Mouse (Mus musculus): Measurements from ENCODE around the gene 4933411K16Rik. TPM values are rescaled to one million over a fixed set of nuclear protein-coding genes. Genes with fewer than 3 reads are reported as not detected.

Gene 4933411K16Rik
- not detected in 2 replicates for total RNA-seq (2014; fragmentation: Nextera tagmentation)
- not detected in 2 replicates for total RNA-seq (2017)

- no peak for ATAC-seq (replicated peaks; ENCODE audit: poor library complexity, severe bottlenecking)
Measured at GRCm38 (mm10) chr19:42051948-42052347, at the start of gene 4933411K16Rik. 4933411K16Rik (plus strand) TSS chr19:42052248.

DNA sequence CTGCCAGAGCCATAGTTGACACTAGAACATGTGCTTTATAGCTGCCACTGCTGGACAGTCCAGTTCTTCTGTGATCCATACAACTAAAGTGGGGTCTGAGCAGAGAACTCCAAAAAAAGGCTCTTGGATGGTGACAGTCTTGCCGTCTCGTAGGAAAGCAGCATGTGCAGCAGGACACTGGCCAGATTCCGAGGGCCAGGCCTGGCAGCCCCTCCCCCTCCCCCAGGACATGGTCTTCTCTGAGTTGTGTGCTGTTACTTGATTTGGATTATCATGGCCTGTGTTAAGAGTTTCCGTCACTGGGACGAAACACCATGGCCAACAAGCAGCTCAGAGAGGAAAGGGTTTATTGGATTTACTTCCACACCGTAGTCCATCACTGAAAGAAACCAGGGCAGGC, 47.8 kb upstream of the 4933411K16Rik start:
- no peak for ATAC-seq (replicated peaks; ENCODE audit: poor library complexity, severe bottlenecking)

DNA sequence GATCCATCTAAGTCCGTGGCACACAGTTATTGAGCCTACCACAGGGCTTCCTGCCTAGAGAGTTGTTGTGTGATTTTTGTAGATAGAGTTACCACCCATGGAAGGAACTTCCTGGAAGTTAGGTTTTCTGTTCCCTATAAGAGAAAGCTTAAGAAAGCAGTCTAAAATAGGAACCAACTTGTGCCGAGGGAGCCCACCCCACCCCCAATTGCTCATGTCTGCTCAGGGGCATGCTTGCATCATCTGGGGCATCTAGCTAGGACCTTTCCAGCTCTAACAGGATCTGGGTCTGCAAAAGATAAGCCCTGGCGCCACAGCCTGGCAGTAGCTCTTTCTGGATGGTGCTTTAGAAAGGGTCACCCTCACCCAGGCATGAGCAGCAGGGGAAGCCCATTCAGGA, 46.4 kb upstream of the 4933411K16Rik start:
- peak; percentile 80 for ATAC-seq (replicated peaks; ENCODE audit: poor library complexity, severe bottlenecking)

DNA sequence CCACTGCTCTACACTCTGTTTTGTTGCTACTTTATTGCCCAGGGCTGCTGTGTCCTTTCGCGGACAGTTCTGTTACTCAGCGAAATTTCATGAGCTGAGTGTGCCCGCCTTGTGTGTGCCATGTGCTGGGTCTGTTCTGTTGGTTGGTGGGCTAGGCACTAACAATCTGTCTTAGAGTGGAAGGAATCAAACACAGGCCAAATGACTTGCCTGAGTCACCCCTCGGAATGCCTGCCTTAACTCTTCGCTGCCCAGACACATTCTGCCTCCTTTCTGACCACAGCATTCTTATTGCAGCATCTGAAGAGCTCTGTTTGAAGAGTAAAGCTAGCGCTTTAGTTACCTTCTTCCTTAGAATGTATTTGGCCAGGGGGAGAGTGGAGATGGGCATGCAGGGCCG, 45.5 kb upstream of the 4933411K16Rik start:
- ATAC-seq (replicated peaks; ENCODE audit: poor library complexity, severe bottlenecking), result no peak

GRCm38 (mm10) chr19:42008586-42008985, 43.5 kb upstream of the 4933411K16Rik start:
- no peak for ATAC-seq (replicated peaks; ENCODE audit: poor library complexity, severe bottlenecking)

DNA sequence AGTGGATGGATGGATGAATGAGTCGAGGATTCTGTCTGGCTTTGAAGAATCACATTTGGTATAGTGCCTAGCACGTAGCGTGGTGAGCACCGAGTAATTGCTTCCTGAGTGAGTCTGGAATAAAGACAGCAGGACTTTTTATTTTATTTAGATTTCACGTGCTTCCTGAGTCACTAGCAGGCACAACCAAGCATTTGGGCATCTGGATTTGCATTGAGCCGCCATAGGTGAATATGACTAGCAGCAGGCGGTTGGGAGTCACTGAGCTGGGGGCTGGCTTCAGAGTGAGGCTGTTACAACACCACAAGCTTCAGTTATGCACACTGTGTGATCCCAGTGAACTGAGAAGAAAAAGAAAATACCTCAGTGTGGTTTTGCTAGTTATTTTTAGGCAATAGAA, 43.0 kb upstream of the 4933411K16Rik start:
- 0 out of 2 replicates have a peak, but pooled peaks have one; percentile 29 for ATAC-seq (replicated peaks; ENCODE audit: poor library complexity, severe bottlenecking)

DNA sequence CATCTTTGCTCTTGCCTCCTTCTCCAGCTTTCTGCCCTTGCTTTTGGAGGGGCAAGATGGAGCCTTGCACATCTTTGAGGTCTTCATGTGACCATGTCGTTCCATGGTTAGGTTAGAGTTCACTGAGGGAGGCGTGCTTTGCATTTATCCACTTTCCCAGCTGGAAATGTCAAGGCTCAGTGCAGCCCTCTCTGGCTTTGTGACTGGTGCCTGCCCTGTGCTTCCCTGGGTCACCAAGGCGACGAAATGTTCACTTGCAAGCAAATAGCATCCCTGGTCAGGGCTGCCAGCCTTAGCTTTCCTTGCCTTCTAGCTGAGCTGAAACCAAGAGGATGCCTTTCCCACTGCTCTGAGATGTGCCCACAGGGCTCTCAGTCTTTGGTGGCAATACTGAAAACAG, 41.6 kb upstream of the 4933411K16Rik start:
- no peak for ATAC-seq (replicated peaks; ENCODE audit: poor library complexity, severe bottlenecking)

GRCm38 (mm10) chr19:42011123-42011522, 40.9 kb upstream of the 4933411K16Rik start:
- ATAC-seq (replicated peaks; ENCODE audit: poor library complexity, severe bottlenecking), result no peak

DNA sequence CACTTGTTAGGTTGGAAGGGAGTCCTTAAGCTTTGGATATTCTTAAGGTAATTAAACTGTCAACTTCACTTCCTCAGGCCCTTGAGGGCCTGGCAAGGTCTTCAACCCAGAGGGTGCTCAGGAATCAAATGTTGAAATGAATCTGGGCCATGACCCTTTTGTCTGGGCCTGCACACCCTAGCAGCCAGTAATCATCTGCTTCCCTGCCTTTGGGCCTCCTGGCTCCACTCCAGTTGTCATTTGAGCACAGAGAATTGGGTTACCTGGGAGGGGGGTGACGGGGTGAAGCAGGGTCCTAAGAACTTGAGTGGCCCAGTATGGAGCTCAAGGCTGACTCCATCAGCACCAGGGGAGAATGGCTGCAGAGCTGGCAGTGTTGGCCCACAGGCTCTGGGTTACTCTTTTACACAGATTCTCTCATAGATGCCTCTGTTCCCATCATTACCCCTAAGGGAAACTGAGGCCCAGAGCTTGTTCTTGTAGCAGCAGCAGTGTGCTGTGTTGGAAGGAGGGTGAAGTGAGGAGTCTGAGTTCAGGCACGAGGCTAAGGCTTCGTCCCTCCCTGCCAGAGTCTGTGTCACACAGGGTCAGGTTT, 37.7 kb upstream of the 4933411K16Rik start:
- ATAC-seq (replicated peaks; ENCODE audit: poor library complexity, severe bottlenecking), result no peak

GRCm38 (mm10) chr19:42015001-42015400, 37.0 kb upstream of the 4933411K16Rik start:
- no peak for ATAC-seq (replicated peaks; ENCODE audit: poor library complexity, severe bottlenecking)

- no peak for ATAC-seq (replicated peaks; ENCODE audit: poor library complexity, severe bottlenecking)
Measured at GRCm38 (mm10) chr19:42016251-42016650, 35.8 kb upstream of the 4933411K16Rik start.

- ATAC-seq (replicated peaks; ENCODE audit: poor library complexity, severe bottlenecking), result no peak
Measured at GRCm38 (mm10) chr19:42016840-42017239, 35.2 kb upstream of the 4933411K16Rik start.

DNA sequence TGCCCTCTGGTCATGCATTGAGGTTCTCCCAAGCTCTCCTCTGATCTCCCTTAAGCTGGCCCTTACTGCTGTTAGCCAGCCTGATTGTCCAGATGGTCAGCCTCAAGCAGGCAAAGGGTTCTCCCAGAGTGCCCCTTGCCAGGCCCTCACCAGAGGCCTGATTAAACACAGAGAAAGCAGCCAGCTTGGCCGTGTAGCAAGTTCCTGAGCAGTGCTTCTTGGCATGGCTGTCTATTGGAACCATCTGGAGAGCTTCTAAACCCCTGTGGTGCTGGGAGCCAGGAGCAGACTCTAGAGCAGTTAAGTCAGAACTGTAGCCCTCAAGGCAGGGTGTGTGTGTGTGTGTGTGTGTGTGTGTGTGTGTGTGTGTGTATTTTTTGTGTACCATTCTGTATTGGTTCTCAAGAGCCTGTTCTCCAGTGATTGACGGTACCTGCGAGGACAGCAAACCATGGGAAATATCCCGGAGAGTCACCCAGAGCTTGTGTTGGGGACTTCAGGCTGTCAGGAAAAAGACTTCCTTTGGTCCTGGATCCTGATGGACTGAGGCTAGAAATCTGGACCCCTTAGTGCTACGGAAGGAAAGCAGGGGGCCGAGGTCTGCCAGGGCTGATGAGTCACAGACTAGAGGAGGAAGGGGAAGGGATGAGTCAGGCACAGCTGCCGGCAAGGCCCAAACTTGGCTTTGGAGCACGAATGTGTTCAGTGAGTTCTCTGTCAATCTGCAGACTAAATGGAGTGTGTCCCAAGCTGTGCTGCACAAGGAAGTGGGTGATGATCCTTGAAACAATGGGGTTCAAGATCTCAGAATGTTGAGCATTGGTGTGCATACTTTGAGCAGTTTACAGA, 34.4 kb upstream of the 4933411K16Rik start:
- ATAC-seq (replicated peaks; ENCODE audit: poor library complexity, severe bottlenecking), result peak; percentile 71

DNA sequence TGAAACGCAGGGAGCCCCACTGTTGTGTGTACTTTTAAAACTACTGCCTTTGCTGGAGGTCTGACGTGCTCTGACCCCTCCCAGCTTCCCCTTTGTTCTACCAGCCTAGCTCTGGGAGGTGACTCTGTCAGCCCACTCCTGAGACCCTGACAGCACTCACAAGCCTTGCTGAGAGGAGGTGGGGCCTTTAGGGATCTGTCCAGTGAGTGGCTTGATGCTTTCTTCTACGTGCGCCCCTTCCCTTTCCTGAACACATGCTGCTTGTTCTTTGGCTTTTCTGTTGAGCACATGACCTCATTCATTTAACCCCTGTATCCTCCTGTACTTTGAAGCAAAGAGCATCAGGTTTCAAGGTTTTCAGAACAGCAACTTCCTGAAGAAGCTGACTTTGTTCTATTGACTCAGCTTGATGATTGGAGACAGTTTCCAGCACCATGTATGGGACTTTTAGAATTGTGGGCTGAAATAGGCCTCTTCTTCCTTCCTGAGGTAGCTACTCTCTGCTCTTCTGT, 33.0 kb upstream of the 4933411K16Rik start:
- ATAC-seq (replicated peaks; ENCODE audit: poor library complexity, severe bottlenecking), result peak; percentile 75

DNA sequence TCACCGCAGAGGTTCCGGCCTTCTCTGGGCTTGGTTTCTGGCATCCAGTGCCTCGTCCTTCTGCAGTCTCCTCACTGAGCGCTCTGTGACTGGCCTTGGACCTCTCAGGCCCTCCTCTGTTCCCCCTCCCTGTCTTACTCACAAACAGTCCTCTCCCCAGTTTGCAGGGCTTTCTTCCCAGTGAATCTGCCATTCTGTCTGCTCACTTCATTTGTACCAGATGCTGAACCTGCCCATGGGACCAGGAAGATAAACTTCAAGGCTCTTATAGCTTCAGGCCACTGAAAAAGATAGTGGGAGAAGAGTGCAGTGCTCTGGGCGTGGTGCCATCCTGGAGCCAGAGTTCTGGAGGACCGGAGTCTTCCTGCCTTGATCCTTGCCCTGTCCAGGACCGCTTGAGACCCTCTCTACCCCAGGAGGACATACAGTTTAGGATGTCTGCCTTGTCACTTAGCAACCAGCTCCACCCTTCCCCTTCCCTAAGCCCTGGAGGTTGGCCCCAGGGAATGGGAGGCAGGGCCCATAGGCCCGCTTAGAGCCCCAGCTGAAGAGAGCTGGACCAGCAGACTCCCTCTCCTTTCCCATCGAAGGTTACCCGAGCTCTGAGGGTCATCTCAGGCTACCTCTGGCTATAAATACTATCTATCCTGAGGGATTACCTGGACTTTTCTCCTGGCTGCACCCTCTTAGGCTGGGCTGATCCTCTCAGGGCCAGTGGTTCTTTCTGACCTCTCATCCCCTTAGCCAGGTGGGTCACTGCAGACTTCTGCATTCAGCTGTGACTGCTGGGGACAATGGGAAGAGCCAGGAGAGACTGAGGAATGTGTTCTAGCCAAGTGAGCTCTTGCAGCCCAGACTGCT, 30.1 kb upstream of the 4933411K16Rik start:
- ATAC-seq (replicated peaks; ENCODE audit: poor library complexity, severe bottlenecking), result no peak

DNA sequence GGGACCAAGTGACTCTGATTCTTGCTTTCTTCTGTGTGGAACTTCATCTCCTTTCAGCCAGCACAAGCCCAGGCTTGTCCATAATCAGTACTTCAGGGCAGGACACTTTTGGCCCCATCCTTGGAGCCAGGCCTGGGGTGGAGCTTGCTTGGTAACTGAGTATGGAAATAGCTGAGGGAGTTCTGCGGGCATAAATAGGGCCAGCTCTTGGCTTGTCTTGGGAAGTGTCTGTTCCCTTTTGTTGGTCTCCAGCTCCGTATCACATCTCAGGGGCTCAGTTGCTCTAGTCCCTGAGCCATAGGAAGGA, 29.6 kb upstream of the 4933411K16Rik start:
- ATAC-seq (replicated peaks; ENCODE audit: poor library complexity, severe bottlenecking), result no peak

DNA sequence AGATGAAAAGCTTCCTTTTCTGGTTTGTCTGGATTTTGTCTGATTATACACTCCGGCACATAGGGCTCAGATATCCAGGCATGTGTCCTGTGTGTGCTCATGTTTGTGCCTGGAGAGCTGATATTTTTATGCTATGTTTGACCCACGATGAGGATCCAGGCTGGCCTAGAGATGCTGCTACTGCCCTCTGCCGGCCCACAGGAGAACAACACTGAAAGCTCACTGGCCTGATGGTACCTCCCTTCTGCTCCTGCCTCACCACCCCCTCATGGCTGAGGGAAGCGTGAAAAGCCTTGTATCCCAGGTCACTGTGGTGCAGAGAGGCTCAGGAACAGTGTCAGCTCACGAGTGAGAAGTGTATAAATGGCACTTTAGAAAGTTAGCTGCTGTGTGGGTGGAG, 25.9 kb upstream of the 4933411K16Rik start:
- ATAC-seq (replicated peaks; ENCODE audit: poor library complexity, severe bottlenecking), result peak; percentile 95

DNA sequence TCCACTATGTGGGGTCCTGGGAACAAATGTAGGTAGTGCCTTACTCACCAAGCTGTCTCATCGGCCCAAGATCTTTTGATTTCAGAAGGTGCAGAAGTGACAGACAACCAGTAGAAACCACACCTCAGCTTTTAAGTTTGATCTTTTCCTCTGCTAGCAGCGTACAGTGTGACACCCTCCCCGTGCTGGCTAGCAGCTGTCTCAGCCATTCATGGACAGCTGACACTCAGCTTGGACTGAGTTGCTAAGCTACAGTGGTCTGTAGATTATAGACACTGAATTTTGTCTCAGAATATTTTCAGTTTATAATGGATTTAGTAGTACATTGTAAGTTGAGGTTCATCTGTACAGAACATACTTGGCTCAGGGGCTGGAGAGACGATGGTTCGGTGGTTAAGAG, 20.9 kb upstream of the 4933411K16Rik start:
- no peak for ATAC-seq (replicated peaks; ENCODE audit: poor library complexity, severe bottlenecking)

DNA sequence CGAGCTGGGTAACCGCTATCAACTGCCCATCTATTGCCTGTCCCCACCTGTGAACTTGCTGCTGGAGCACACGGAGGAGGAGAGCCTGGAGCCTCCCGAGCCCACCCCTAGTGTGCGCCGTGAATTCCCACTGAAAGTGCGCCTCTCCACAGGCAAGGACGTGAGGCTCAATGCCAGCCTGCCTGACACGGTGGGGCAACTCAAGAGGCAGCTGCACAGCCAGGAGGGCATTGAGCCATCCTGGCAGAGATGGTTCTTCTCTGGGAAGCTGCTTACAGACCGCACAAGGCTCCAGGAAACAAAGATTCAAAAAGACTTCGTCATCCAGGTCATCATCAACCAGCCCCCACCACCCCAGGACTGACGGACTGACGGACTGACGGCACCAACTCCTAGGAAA, 18.4 kb upstream of the 4933411K16Rik start:
- no peak for ATAC-seq (replicated peaks; ENCODE audit: poor library complexity, severe bottlenecking)

DNA sequence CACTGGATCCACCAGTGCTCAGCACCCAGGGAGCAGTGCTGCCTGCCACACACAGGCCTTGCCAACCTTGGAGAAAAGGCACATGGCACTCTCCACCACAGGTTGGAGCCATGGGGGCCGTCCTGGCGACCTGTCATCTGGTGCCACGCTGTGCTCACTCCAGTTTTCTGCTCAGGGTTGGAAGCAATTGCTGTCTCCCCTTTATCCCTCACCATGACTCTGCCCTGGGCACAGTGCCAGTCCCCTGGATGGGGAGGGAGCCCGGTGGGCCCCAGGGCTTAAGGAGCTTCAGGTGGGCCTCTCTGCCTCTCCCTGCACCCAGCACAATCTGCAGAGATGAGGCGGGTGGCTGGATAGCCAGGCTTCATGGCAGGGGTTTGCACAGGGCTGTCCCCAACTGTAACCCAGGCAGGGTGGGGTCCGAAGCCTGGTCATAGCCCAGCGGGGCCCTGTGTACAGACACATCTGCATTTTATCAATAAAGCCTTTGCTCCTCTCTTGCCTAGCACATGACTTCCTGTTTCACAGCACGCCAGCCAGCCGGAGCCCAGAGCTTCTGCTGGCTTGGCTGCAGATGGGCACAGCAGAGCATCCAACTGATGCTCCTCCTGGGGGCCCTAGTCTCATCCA, 17.8 kb upstream of the 4933411K16Rik start:
- peak; percentile 37; the same call in 1 of the 2 replicates for ATAC-seq (replicated peaks; ENCODE audit: poor library complexity, severe bottlenecking)
